Mouse (Mus musculus) retina, postnatal 7 days (tissue): ENCODE measurements around the gene Lman2.

ENCODE experiments used
- DNase-seq: peaks from one replicate; pipeline ENCODE4 v3.0.0-alpha.2; 2012; ENCODE audit warnings: low read depth, low spot score

Lman2 gene

GRCm38 (mm10) chr13:55371007-55371681 is 8.6 kb upstream of the Lman2 start:
- DNase-seq = no peak

GRCm38 (mm10) chr13:55370234-55370633 is 7.7 kb upstream of the Lman2 start:
- no peak for DNase-seq

GRCm38 (mm10) chr13:55369531-55370114 is 7.0 kb upstream of the Lman2 start, which contains the start of gene Rgs14:
Rgs14 (plus strand) TSS chr13:55369732.
- no peak for DNase-seq

- DNase-seq = no peak
Observed at GRCm38 (mm10) chr13:55368401-55368800, 5.8 kb upstream of the Lman2 start.

GRCm38 (mm10) chr13:55361974-55362452 is 570 bp downstream of the Lman2 start:
- DNase-seq = no peak

- no peak for DNase-seq
Observed at GRCm38 (mm10) chr13:55361145-55361544, 1.4 kb downstream of the Lman2 start.

GRCm38 (mm10) chr13:55346745-55347144 is 15.8 kb downstream of the Lman2 start:
- DNase-seq = no peak

GRCm38 (mm10) chr13:55344286-55344685 is 18.3 kb downstream of the Lman2 start:
- no peak for DNase-seq

- no peak for DNase-seq
Observed at GRCm38 (mm10) chr13:55342469-55342868, 20.1 kb downstream of the Lman2 start.

GRCm38 (mm10) chr13:55339259-55339658 is 23.3 kb downstream of the Lman2 start:
- DNase-seq = no peak

GRCm38 (mm10) chr13:55338131-55339054 is 24.2 kb downstream of the Lman2 start:
- no peak for DNase-seq

GRCm38 (mm10) chr13:55337341-55337975 is 25.1 kb downstream of the Lman2 start:
- DNase-seq = no peak

GRCm38 (mm10) chr13:55335701-55336100 is 26.9 kb downstream of the Lman2 start:
- DNase-seq = no peak

- DNase-seq = no peak
Observed at GRCm38 (mm10) chr13:55332331-55332730, 30.3 kb downstream of the Lman2 start.

- DNase-seq = no peak
Observed at GRCm38 (mm10) chr13:55330567-55331400, 31.8 kb downstream of the Lman2 start.

- DNase-seq = peak; percentile 59
Observed at GRCm38 (mm10) chr13:55329683-55330566, 32.7 kb downstream of the Lman2 start, which contains the start of gene Mxd3. Mxd3 (minus strand) TSS chr13:55329823.

- DNase-seq = no peak
Observed at GRCm38 (mm10) chr13:55329109-55329682, 33.4 kb downstream of the Lman2 start.

GRCm38 (mm10) chr13:55328641-55329040 is 33.9 kb downstream of the Lman2 start:
- no peak for DNase-seq

- no peak for DNase-seq
Observed at GRCm38 (mm10) chr13:55328171-55328570, 34.4 kb downstream of the Lman2 start.
